Mouse (Mus musculus) liver, embryonic 15.5 days (tissue): ENCODE data around the gene Tmsb15l. TPM values are rescaled to one million over a fixed set of nuclear protein-coding genes. Genes with fewer than 3 reads are reported as not detected.

Experiments
- ATAC-seq: fragments of 200-750 bp; cut with Nextera tagmentation; 2 replicates; pipeline ENCODE4 v1.8.0; 2017; ENCODE audit warnings: moderate number of reproducible peaks, mild to moderate bottlenecking, moderate library complexity; ENCODE audit not compliant: insufficient read depth
- H3K27ac ChIP-seq: fragments of 300-500 bp; sonication (generic); replicated peaks from 2 replicates; pipeline ENCODE4 v1.5.1; 2015; ENCODE audit warnings: mild to moderate bottlenecking, inconsistent platforms
- H3K27me3 ChIP-seq: fragments of 300-500 bp; sonication (generic); 2 replicates; pipeline ENCODE4 v1.6.1; 2015; ENCODE audit warnings: mild to moderate bottlenecking, inconsistent platforms
- H3K36me3 ChIP-seq: fragments of 300-500 bp; sonication (generic); replicated peaks from 2 replicates; pipeline ENCODE4 v1.6.1; 2015; ENCODE audit warnings: moderate library complexity, mild to moderate bottlenecking, inconsistent platforms
- H3K4me1 ChIP-seq: fragments of 300-500 bp; sonication (generic); replicated peaks from 2 replicates; pipeline ENCODE4 v1.6.1; 2015; ENCODE audit warnings: inconsistent platforms
- H3K4me2 ChIP-seq: fragments of 300-500 bp; sonication (generic); 2 replicates; pipeline ENCODE4 v1.6.1; 2015; ENCODE audit warnings: moderate library complexity, mild to moderate bottlenecking, inconsistent platforms
- H3K4me3 ChIP-seq: fragments of 300-500 bp; sonication (generic); replicated peaks from 2 replicates; pipeline ENCODE4 v1.5.1; 2015; ENCODE audit warnings: mild to moderate bottlenecking, inconsistent platforms
- H3K9ac ChIP-seq: fragments of 300-500 bp; sonication (generic); 2 replicates; pipeline ENCODE4 v1.6.1; 2015; ENCODE audit warnings: moderate library complexity, mild to moderate bottlenecking, inconsistent platforms
- H3K9me3 ChIP-seq: fragments of 300-500 bp; sonication (generic); replicated peaks from 2 replicates; pipeline ENCODE4 v1.6.1; 2016; ENCODE audit warnings: inconsistent platforms
- WGBS: fragments of 180-500 bp; shearing (Covaris S2); methylation state at CpG from one replicate; pipeline ENCODE4 v1.1.7; 2015; ENCODE audit warnings: mixed read lengths; ENCODE audit not compliant: insufficient replicate concordance; 5-methylcytosine and 5-hydroxymethylcytosine counted together
- polyA plus RNA-seq: library from polyadenylated mRNA; unstranded; fragments of >200 nt; fragmentation: Nextera tagmentation; extraction: Ambion mirVana; gene quantifications from 2 replicates; pipeline ENCODE4 v1.2.1, GENCODE M21; 2015

Gene Tmsb15l
- 0.52 TPM in 1 of 2 replicates, not detected in the other for polyA plus RNA-seq

DNA sequence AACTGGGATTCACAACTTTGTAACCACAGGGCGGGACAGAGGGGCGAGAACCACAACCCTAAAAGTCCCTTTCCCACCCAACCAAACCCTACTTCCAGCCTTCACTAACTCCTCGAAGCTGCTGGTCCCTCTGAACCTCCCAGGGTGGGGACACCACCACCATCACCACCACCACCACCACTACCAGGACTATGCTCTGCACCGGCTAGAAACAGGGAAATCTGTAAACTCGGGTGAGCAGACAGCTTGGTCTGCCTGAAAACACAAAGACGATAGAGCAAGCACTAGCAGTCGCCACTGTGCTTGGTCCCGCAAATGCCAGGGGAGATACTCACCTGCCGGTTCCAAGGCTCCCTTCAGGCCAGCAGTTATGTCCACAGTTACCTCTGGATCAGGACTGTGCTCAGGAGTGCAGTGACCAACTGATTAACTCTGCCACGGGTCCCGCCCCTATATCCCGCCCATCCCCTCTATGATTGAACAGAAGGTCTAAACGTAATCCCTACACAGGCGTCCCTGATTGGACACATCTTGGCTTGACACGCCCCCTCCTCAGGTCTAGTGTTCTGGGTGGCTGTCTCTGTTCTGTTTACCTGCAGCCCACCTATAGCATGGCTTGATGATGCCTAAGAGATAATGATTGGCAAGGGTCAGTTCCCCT, at the start of gene Tmsb15l, which contains the start of gene Tmsb15b1:
Tmsb15l (minus strand) TSS at position 446 of the 661 bp plus-strand sequence.
Tmsb15b1 (minus strand) TSS at position 451 of the 661 bp plus-strand sequence.
- H3K36me3 ChIP-seq = no peaks in the 10 kb centered on the region
- no peak within 1 kb of the TSS for H3K9ac ChIP-seq
- H3K27ac ChIP-seq = no peak within 1 kb of the TSS
- 21% methylated on average over 15 of the region's 15 CpGs for WGBS
- peak within 1 kb of the TSS; percentile 28; the same call in 1 of the 2 replicates for H3K4me3 ChIP-seq
- no peaks in the 10 kb centered on the region for H3K4me1 ChIP-seq
- peak within 1 kb of the TSS; percentile 47 for H3K4me2 ChIP-seq
- ATAC-seq = peak; percentile 91
- H3K9me3 ChIP-seq = no peaks in the 10 kb centered on the region
- no peaks in the 10 kb centered on the region for H3K27me3 ChIP-seq

DNA sequence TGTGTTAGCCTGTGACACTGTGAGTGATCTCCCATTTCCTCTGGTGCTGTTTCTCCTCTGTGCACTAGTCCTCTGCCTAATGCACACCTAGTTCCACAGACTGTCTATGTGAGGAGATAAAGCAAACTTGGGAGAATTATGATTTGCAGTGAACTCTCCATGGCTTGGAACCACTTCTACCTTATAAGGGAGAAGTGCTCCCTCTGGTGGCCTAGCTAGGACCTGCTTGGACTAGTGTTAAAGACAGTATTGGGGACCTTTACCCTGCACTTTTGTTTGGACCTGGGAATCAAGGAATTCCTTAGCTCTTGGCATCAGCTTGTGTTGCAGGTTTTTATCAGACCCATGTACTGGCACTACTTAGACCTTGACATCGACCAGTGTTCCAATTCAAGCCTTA, 42.6 kb upstream of the Tmsb15l start:
- H3K27me3 ChIP-seq = no peaks in the 10 kb centered on the region
- no peak for ATAC-seq
- no peaks in the 10 kb centered on the region for H3K9me3 ChIP-seq
- no peak overlapping the region for H3K4me2 ChIP-seq
- no peak overlapping the region for H3K4me3 ChIP-seq
- H3K36me3 ChIP-seq = no peaks in the 10 kb centered on the region
- WGBS = 4% methylated on average over 1 of the region's 1 CpGs
- H3K9ac ChIP-seq = no peak overlapping the region
- H3K4me1 ChIP-seq = no peaks in the 10 kb centered on the region
- H3K27ac ChIP-seq = no peak overlapping the region

DNA sequence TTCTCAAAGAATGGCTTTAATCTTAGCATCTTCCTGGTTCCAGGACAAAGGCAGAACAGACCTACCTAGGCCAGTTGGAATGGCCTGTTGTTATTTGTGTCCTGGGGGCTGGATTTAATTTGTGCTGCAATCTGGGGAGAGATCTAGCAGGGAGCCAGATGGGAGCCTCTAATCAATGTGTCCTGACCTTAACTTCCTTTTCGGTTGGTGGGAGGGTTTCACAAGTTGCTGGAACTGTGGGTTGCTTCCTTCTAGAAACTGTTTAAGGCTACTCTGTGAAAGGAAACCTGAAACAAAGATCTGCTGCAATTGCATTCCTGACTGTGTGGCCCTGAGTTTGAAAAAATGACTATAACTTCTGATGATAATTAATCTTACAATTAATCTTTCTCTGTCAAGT, 41.0 kb upstream of the Tmsb15l start:
- Histone ChIP-seq H3K4me3 (no peak overlapping the region), H3K9me3 (no peaks in the 10 kb centered on the region), H3K4me1 (no peaks in the 10 kb centered on the region), H3K27ac (no peak overlapping the region), H3K4me2 (no peak overlapping the region), H3K9ac (no peak overlapping the region), H3K36me3 (no peaks in the 10 kb centered on the region), H3K27me3 (no peaks in the 10 kb centered on the region)
- WGBS = 64% methylated on average over 1 of the region's 1 CpGs
- ATAC-seq = no peak

DNA sequence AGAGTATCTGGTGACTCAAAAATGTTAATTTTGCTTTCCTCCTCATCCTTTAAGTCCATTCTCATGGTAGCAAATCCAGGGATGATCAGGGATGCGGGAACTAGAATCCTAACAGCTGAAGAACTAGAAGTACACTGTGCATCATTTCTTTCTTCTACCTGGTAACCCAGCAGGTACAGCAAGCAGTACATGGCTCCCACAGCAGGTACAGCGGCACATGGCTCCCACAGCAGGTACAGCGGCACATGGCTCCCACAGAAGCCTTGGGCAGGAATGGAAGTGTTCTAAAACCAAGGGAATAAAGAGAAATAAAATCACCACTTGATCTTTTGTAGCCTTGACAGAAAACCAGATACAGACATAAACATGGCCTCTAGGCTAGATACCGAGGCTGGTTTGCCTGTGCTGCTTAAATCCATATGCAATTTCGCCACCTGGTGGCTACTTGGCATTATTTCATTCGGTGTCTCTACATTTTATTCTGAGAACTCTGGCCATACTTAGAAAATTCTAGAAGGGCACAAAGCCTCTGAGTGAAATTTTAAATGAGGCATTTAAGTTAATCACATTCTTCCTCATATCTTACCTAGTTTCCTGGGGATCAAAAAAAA, 38.5 kb upstream of the Tmsb15l start:
- Histone ChIP-seq H3K9me3 (no peaks in the 10 kb centered on the region), H3K9ac (no peak overlapping the region), H3K36me3 (no peaks in the 10 kb centered on the region), H3K4me2 (no peak overlapping the region), H3K27ac (no peak overlapping the region), H3K27me3 (no peaks in the 10 kb centered on the region), H3K4me1 (no peaks in the 10 kb centered on the region), H3K4me3 (no peak overlapping the region)
- no peak for ATAC-seq
- 46% methylated on average over 6 of the region's 6 CpGs for WGBS

DNA sequence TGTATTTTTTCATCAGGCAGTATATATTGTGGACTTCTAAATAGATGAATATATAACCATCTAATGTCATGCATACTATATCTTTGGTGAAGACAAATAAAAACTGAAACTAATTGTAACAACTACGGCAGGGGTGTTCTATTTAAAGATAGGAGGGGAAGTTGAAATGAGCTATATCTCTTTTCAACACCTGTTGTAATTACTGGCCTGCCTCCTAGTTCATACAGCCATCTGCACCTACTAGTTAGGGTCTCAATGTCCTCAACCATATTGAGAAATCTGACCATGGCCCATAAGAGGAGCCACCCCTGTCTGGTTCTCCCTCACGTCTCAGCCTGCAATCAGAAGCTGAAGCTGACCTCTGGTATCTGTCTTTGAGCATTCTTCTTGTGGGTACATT, 19.6 kb upstream of the Tmsb15l start:
- Histone ChIP-seq H3K36me3 (no peaks in the 10 kb centered on the region), H3K4me2 (no peak overlapping the region), H3K4me3 (no peak overlapping the region), H3K4me1 (no peaks in the 10 kb centered on the region), H3K9me3 (no peaks in the 10 kb centered on the region), H3K9ac (no peak overlapping the region), H3K27ac (no peak overlapping the region), H3K27me3 (peaks cover 28% of the 10 kb centered on the region)
- ATAC-seq = no peak
- 46% methylated on average over 2 of the region's 2 CpGs for WGBS

DNA sequence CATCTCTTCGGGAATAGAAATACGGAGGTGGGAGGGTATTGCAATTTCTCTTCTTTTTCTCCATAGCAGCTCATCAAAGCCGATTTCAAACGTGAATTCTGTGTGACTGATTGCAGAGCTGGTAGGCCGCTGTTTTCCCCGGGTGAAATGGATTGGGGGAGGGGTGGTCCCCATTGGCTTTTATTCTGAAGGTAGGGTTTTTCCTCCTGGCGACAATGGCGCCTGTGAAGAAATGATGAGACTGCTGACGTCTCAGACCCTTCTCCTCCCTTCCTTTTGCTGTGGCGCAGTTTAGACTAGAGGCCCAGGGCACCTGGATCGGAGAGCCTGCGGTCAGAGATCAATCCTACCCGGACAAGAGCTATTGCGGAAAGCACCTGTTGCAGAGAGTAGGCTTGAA, 17.0 kb upstream of the Tmsb15l start:
- ATAC-seq = no peak
- Histone ChIP-seq H3K9me3 (no peaks in the 10 kb centered on the region), H3K27me3 (peaks cover 31% of the 10 kb centered on the region), H3K4me3 (no peak overlapping the region), H3K4me1 (no peaks in the 10 kb centered on the region), H3K27ac (no peak overlapping the region), H3K4me2 (no peak overlapping the region), H3K36me3 (no peaks in the 10 kb centered on the region), H3K9ac (no peak overlapping the region)
- 45% methylated on average over 14 of the region's 14 CpGs for WGBS

DNA sequence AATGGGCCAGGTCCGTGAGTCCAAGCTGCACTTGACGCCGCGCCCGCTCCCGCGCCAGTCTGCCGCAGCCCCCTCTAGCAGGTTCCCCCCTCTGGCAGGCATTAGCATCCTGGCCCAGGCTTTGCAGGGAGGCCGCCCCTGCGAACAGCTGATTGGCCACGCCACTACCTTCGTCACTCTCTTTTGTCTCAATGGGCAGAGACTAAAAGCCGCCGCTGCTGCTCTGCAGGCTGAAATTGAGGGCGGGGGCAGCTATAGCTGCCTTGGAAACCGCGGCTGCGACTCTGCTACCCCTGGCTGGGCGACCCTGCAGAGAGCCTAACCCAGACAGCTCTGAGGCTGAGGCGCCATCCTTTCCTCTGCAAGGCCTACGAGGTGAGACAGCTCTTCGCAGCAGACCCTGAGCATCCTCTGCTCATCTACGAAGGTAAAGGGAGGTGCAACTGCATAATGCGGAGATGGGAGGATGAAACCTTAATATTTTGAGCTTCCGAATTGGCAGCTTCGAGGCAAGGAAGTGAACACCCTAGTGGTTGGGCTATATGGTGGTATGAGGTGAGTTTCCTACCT, 16.4 kb upstream of the Tmsb15l start, which contains the start of gene Zcchc18:
Zcchc18 (plus strand) TSS at position 178 of the 570 bp plus-strand sequence.
- H3K9ac ChIP-seq = no peak within 1 kb of the TSS
- no peaks in the 10 kb centered on the region for H3K4me1 ChIP-seq
- no peak within 1 kb of the TSS for H3K4me3 ChIP-seq
- peaks cover 31% of the 10 kb centered on the region for H3K27me3 ChIP-seq
- peak within 1 kb of the TSS; percentile 43 for H3K4me2 ChIP-seq
- no peaks in the 10 kb centered on the region for H3K36me3 ChIP-seq
- no peak within 1 kb of the TSS for H3K27ac ChIP-seq
- 21% methylated on average over 26 of the region's 26 CpGs for WGBS
- no peaks in the 10 kb centered on the region for H3K9me3 ChIP-seq
- ATAC-seq = no peak

DNA sequence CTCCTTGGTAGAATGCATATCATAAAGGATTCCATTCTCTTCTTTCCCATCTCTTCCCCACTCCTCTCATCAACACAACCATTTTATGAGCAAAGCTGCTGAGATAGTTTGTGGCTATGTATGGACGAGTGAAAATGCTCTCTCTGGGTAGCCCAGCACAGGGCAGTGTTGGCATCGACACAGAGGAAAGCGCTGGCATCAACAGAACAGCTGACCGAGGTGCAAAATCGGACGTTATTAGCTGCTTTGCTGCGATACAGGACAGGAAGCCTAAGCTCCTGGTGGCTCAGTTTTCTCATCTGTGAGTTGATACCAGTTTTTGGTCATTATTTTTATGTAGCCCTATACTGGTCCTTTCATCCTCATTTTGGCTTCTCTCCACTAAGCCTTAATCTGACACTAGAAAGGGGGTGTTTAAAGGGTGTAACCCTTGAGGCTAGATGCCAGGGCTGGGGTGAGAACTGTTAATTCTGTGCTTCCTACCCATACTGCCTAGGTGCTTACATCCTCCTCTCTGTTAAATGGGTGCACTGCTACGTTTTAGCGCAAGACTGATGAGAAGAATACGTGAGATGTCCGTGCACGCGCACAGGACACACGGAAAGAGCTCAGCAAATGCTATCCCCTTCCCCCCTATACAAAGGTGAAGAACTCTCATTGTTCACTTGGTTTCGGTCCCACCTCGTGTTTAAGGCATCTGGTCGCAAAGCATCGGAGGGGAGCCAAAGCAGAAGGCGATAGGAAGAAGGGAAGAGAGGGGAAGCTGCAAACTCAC, 15.7 kb upstream of the Tmsb15l start:
- H3K4me3 ChIP-seq = no peak overlapping the region
- H3K36me3 ChIP-seq = no peaks in the 10 kb centered on the region
- H3K4me1 ChIP-seq = no peaks in the 10 kb centered on the region
- no peak overlapping the region for H3K27ac ChIP-seq
- H3K9ac ChIP-seq = no peak overlapping the region
- H3K9me3 ChIP-seq = no peaks in the 10 kb centered on the region
- peak overlapping the region; percentile 43 for H3K4me2 ChIP-seq
- no peak for ATAC-seq
- peaks cover 31% of the 10 kb centered on the region for H3K27me3 ChIP-seq
- 16% methylated on average over 19 of the region's 19 CpGs for WGBS

DNA sequence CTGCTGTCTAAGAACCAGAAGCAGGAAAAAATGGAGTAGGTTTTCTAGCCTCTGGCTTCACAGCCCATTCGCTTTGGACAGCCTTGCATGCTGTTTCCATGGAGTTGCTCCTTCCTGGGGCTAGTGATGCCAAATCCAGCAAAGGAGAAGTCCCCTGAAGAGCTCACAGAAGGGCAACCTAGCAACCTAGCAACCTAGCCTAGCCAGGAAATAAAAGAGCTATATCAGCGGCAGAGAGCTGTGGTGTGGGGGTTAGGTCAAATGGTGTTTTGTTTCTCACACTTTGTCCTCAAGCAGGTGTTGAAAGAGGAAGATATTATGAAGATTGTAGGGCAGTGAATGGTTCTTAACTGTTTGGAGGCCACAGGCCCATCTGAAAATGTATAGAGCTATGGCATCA, 14.6 kb upstream of the Tmsb15l start:
- no peak for ATAC-seq
- no peaks in the 10 kb centered on the region for H3K9me3 ChIP-seq
- 47% methylated on average over 2 of the region's 2 CpGs for WGBS
- no peak overlapping the region for H3K4me3 ChIP-seq
- no peak overlapping the region for H3K4me2 ChIP-seq
- H3K9ac ChIP-seq = no peak overlapping the region
- H3K27me3 ChIP-seq = peaks cover 31% of the 10 kb centered on the region
- H3K27ac ChIP-seq = no peak overlapping the region
- no peaks in the 10 kb centered on the region for H3K4me1 ChIP-seq
- H3K36me3 ChIP-seq = no peaks in the 10 kb centered on the region

DNA sequence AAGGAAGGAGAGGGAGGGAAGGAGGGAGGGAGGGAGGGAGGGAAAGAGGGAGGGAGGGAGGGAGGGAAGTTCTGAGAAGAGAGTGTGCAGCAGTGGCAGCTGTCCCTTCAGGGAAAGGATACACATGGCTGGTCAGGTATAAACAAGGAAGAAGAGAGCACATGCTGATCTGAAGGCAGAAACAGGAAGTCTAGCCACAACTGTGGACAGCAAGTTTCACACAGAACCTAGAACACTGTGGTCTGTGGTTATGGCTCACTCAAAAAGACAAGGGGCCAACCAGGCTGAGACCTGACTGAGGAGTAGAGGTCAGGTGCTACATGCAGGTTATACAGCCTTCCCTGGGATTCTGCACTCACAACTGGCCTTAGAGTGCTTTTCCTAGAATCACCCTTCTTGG, 9.4 kb upstream of the Tmsb15l start:
- H3K9me3 ChIP-seq = no peaks in the 10 kb centered on the region
- H3K36me3 ChIP-seq = no peaks in the 10 kb centered on the region
- no peak overlapping the region for H3K27ac ChIP-seq
- ATAC-seq = no peak
- H3K4me1 ChIP-seq = no peaks in the 10 kb centered on the region
- H3K4me3 ChIP-seq = no peak overlapping the region
- no peak overlapping the region for H3K4me2 ChIP-seq
- H3K27me3 ChIP-seq = peaks cover 4% of the 10 kb centered on the region
- no peak overlapping the region for H3K9ac ChIP-seq

DNA sequence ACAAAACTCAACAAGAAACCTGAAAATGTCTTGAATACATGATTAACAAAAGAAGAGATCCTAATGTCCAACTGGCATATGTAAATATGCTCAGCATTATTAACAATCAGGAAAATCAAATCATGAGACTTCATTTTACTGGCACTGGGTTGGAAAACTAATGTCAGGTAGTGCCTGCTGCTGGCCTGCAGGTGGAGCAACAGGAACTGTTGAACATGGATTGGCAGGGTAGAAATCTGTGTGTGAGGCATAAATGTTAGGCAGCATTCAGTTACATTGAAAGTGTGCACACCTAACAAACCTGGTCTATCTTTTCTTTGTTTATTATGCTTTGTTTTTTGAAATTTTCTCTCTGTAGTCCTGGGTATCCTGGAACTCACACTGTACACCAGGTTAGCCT, 1.9 kb upstream of the Tmsb15l start:
- ATAC-seq = no peak
- Histone ChIP-seq H3K4me1 (no peaks in the 10 kb centered on the region), H3K27ac (no peak overlapping the region), H3K9me3 (no peaks in the 10 kb centered on the region), H3K9ac (no peak overlapping the region), H3K4me3 (no peak overlapping the region), H3K27me3 (peaks cover 3% of the 10 kb centered on the region; the same call in 1 of the 2 replicates), H3K36me3 (no peaks in the 10 kb centered on the region), H3K4me2 (no peak overlapping the region)
